Mouse (Mus musculus): Measurements from ENCODE around the gene Serpinb9b. TPM values are rescaled to one million over a fixed set of nuclear protein-coding genes. Genes with fewer than 3 reads are reported as not detected.

Gene Serpinb9b
- polyA plus RNA-seq (2014; fragmentation: Nextera tagmentation; extraction: Ambion mirVana) = 0.20 TPM in 1 of 2 replicates, not detected in the other

- Histone ChIP-seq H3K27me3 (ENCODE audit: control insufficient read depth, insufficient read depth, low read length) (no peaks in the 10 kb centered on the region), H3K4me2 (ENCODE audit: low read depth) (no peak within 1 kb of the TSS), H3K4me1 (ENCODE audit: control insufficient read depth, insufficient read depth, low read length) (no peaks in the 10 kb centered on the region), H3K27ac (ENCODE audit: low read depth, low read length) (no peak within 1 kb of the TSS), H3K9ac (ENCODE audit: low read length) (no peak within 1 kb of the TSS), H3K9me3 (ENCODE audit: control insufficient read depth, low read length) (no peaks in the 10 kb centered on the region), H3K36me3 (ENCODE audit: control insufficient read depth, insufficient read depth, low read length) (no peaks in the 10 kb centered on the region), H3K4me3 (ENCODE audit: low read depth, low read length) (no peak within 1 kb of the TSS)
- DNase-seq (ENCODE audit: low spot score) (no peak), ATAC-seq (ENCODE audit: insufficient read depth, low FRiP score, low TSS enrichment) (no peak)
- WGBS = 75% methylated on average over 2 of the region's 2 CpGs
These were observed at the start of gene Serpinb9b for GRCm38 (mm10) chr13:33027244-33027643. Gene Serpinb9b (plus strand): TSS chr13:33027416.

GRCm38 (mm10) chr13:32982556-32983042 is 44.6 kb upstream of the Serpinb9b start:
- Histone ChIP-seq H3K9ac (ENCODE audit: low read length) (no peak overlapping the region), H3K27me3 (ENCODE audit: control insufficient read depth, insufficient read depth, low read length) (no peaks in the 10 kb centered on the region), H3K9me3 (ENCODE audit: control insufficient read depth, low read length) (no peaks in the 10 kb centered on the region), H3K4me1 (ENCODE audit: control insufficient read depth, insufficient read depth, low read length) (no peaks in the 10 kb centered on the region), H3K4me3 (ENCODE audit: low read depth, low read length) (no peak overlapping the region), H3K27ac (ENCODE audit: low read depth, low read length) (no peak overlapping the region), H3K36me3 (ENCODE audit: control insufficient read depth, insufficient read depth, low read length) (no peaks in the 10 kb centered on the region), H3K4me2 (ENCODE audit: low read depth) (no peak overlapping the region)
- no peak for ATAC-seq (ENCODE audit: insufficient read depth, low FRiP score, low TSS enrichment)
- WGBS = 79% methylated on average over 4 of the region's 4 CpGs
- no peak for DNase-seq (ENCODE audit: low spot score)

- Histone ChIP-seq H3K4me1 (ENCODE audit: control insufficient read depth, insufficient read depth, low read length) (no peaks in the 10 kb centered on the region), H3K9ac (ENCODE audit: low read length) (no peak overlapping the region), H3K36me3 (ENCODE audit: control insufficient read depth, insufficient read depth, low read length) (no peaks in the 10 kb centered on the region), H3K27me3 (ENCODE audit: control insufficient read depth, insufficient read depth, low read length) (no peaks in the 10 kb centered on the region), H3K27ac (ENCODE audit: low read depth, low read length) (no peak overlapping the region), H3K4me3 (ENCODE audit: low read depth, low read length) (no peak overlapping the region), H3K4me2 (ENCODE audit: low read depth) (no peak overlapping the region), H3K9me3 (ENCODE audit: control insufficient read depth, low read length) (no peaks in the 10 kb centered on the region)
- ATAC-seq (ENCODE audit: insufficient read depth, low FRiP score, low TSS enrichment) (no peak), DNase-seq (ENCODE audit: low spot score) (no peak)
These were observed 41.0 kb upstream of the Serpinb9b start for GRCm38 (mm10) chr13:32986256-32986655.

GRCm38 (mm10) chr13:32993152-32993893 is 33.9 kb upstream of the Serpinb9b start:
- 69% methylated on average over 10 of the region's 10 CpGs for WGBS
- H3K27me3 ChIP-seq (ENCODE audit: control insufficient read depth, insufficient read depth, low read length) = no peaks in the 10 kb centered on the region
- no peaks in the 10 kb centered on the region for H3K36me3 ChIP-seq (ENCODE audit: control insufficient read depth, insufficient read depth, low read length)
- no peak overlapping the region for H3K9ac ChIP-seq (ENCODE audit: low read length)
- no peak overlapping the region for H3K4me2 ChIP-seq (ENCODE audit: low read depth)
- H3K9me3 ChIP-seq (ENCODE audit: control insufficient read depth, low read length) = no peaks in the 10 kb centered on the region
- H3K4me3 ChIP-seq (ENCODE audit: low read depth, low read length) = no peak overlapping the region
- ATAC-seq (ENCODE audit: insufficient read depth, low FRiP score, low TSS enrichment) = no peak
- no peaks in the 10 kb centered on the region for H3K4me1 ChIP-seq (ENCODE audit: control insufficient read depth, insufficient read depth, low read length)
- DNase-seq (ENCODE audit: low spot score) = no peak
- no peak overlapping the region for H3K27ac ChIP-seq (ENCODE audit: low read depth, low read length)

- H3K36me3 ChIP-seq (ENCODE audit: control insufficient read depth, insufficient read depth, low read length) = no peaks in the 10 kb centered on the region
- H3K9me3 ChIP-seq (ENCODE audit: control insufficient read depth, low read length) = no peaks in the 10 kb centered on the region
- H3K27ac ChIP-seq (ENCODE audit: low read depth, low read length) = no peak overlapping the region
- ATAC-seq (ENCODE audit: insufficient read depth, low FRiP score, low TSS enrichment) = no peak
- no peaks in the 10 kb centered on the region for H3K27me3 ChIP-seq (ENCODE audit: control insufficient read depth, insufficient read depth, low read length)
- WGBS = 67% methylated on average over 2 of the region's 2 CpGs
- no peak for DNase-seq (ENCODE audit: low spot score)
- H3K4me3 ChIP-seq (ENCODE audit: low read depth, low read length) = no peak overlapping the region
- H3K4me2 ChIP-seq (ENCODE audit: low read depth) = no peak overlapping the region
- H3K4me1 ChIP-seq (ENCODE audit: control insufficient read depth, insufficient read depth, low read length) = no peaks in the 10 kb centered on the region
- H3K9ac ChIP-seq (ENCODE audit: low read length) = no peak overlapping the region
These were observed 33.3 kb upstream of the Serpinb9b start for GRCm38 (mm10) chr13:32993894-32994242.

GRCm38 (mm10) chr13:32995051-32995450 is 32.2 kb upstream of the Serpinb9b start:
- WGBS = 80% methylated on average over 4 of the region's 4 CpGs
- ATAC-seq (ENCODE audit: insufficient read depth, low FRiP score, low TSS enrichment) = no peak

GRCm38 (mm10) chr13:33001341-33001740 is 25.9 kb upstream of the Serpinb9b start:
- WGBS = 95% methylated on average over 5 of the region's 5 CpGs
- no peak for DNase-seq (ENCODE audit: low spot score)
- no peaks in the 10 kb centered on the region for H3K36me3 ChIP-seq (ENCODE audit: control insufficient read depth, insufficient read depth, low read length)

More at GRCm38 (mm10) chr13:32995051-32995450, 32.2 kb upstream of the Serpinb9b start:
- no peak overlapping the region for H3K9ac ChIP-seq (ENCODE audit: low read length)
- H3K4me2 ChIP-seq (ENCODE audit: low read depth) = no peak overlapping the region
- no peak overlapping the region for H3K27ac ChIP-seq (ENCODE audit: low read depth, low read length)
- H3K27me3 ChIP-seq (ENCODE audit: control insufficient read depth, insufficient read depth, low read length) = no peaks in the 10 kb centered on the region
- H3K4me3 ChIP-seq (ENCODE audit: low read depth, low read length) = no peak overlapping the region
- no peak for DNase-seq (ENCODE audit: low spot score)
- H3K4me1 ChIP-seq (ENCODE audit: control insufficient read depth, insufficient read depth, low read length) = no peaks in the 10 kb centered on the region
- H3K9me3 ChIP-seq (ENCODE audit: control insufficient read depth, low read length) = no peaks in the 10 kb centered on the region
- no peaks in the 10 kb centered on the region for H3K36me3 ChIP-seq (ENCODE audit: control insufficient read depth, insufficient read depth, low read length)

GRCm38 (mm10) chr13:33002950-33003349 is 24.3 kb upstream of the Serpinb9b start, which contains the start of gene Serpinb9:
Gene Serpinb9 (plus strand): TSS chr13:33003250.
- no peak within 1 kb of the TSS for H3K27ac ChIP-seq (ENCODE audit: low read depth, low read length)
- H3K4me2 ChIP-seq (ENCODE audit: low read depth) = no peak within 1 kb of the TSS; the same call in 1 of the 2 replicates
- H3K9ac ChIP-seq (ENCODE audit: low read length) = peak within 1 kb of the TSS; percentile 35; the same call in 1 of the 2 replicates
- H3K4me3 ChIP-seq (ENCODE audit: low read depth, low read length) = no peak within 1 kb of the TSS
- WGBS = 78% methylated on average over 3 of the region's 3 CpGs
- DNase-seq (ENCODE audit: low spot score) = no peak
- H3K9me3 ChIP-seq (ENCODE audit: control insufficient read depth, low read length) = no peaks in the 10 kb centered on the region
- no peaks in the 10 kb centered on the region for H3K27me3 ChIP-seq (ENCODE audit: control insufficient read depth, insufficient read depth, low read length)
- ATAC-seq (ENCODE audit: insufficient read depth, low FRiP score, low TSS enrichment) = no peak
- no peaks in the 10 kb centered on the region for H3K36me3 ChIP-seq (ENCODE audit: control insufficient read depth, insufficient read depth, low read length)
- H3K4me1 ChIP-seq (ENCODE audit: control insufficient read depth, insufficient read depth, low read length) = no peaks in the 10 kb centered on the region

More at GRCm38 (mm10) chr13:33001341-33001740, 25.9 kb upstream of the Serpinb9b start:
- Histone ChIP-seq H3K27ac (ENCODE audit: low read depth, low read length) (no peak overlapping the region), H3K4me2 (ENCODE audit: low read depth) (no peak overlapping the region), H3K9me3 (ENCODE audit: control insufficient read depth, low read length) (no peaks in the 10 kb centered on the region), H3K9ac (ENCODE audit: low read length) (no peak overlapping the region), H3K27me3 (ENCODE audit: control insufficient read depth, insufficient read depth, low read length) (no peaks in the 10 kb centered on the region), H3K4me1 (ENCODE audit: control insufficient read depth, insufficient read depth, low read length) (no peaks in the 10 kb centered on the region), H3K4me3 (ENCODE audit: low read depth, low read length) (no peak overlapping the region)
- ATAC-seq (ENCODE audit: insufficient read depth, low FRiP score, low TSS enrichment) = no peak

All from neural tube, embryonic 11.5 days (tissue).